Mouse (Mus musculus) erythroblast, embryonic 14.5 days (primary cell): ENCODE data around the gene Rwdd4a. TPM values are rescaled to one million over a fixed set of nuclear protein-coding genes. Genes with fewer than 3 reads are reported as not detected.

Experiments used
- H3K27me3 ChIP-seq: 2 replicates; pipeline ENCODE4 v1.6.1; 2012; ENCODE audit warnings: inconsistent platforms; ENCODE audit not compliant: control insufficient read depth
- H3K36me3 ChIP-seq: 2 replicates; pipeline ENCODE4 v1.6.1; 2012; ENCODE audit warnings: mild to moderate bottlenecking, inconsistent platforms; ENCODE audit not compliant: control insufficient read depth
- H3K4me1 ChIP-seq: 2 replicates; pipeline ENCODE4 v1.6.1; 2012; ENCODE audit warnings: inconsistent platforms; ENCODE audit not compliant: control insufficient read depth
- H3K4me3 ChIP-seq: replicated peaks from 2 replicates; pipeline ENCODE3; 2012; ENCODE audit warnings: moderate library complexity, mild to moderate bottlenecking, inconsistent platforms
- H3K9me3 ChIP-seq: 2 replicates; pipeline ENCODE4 v1.6.1; 2012; ENCODE audit warnings: low read length, inconsistent platforms, mixed read lengths; ENCODE audit not compliant: control insufficient read depth
- GATA1 ChIP-seq: IDR thresholded peaks from 2 replicates; pipeline ENCODE4 v1.6.1; 2012; ENCODE audit warnings: low read length, inconsistent platforms, mixed read lengths
- TAL1 ChIP-seq: IDR thresholded peaks from 3 replicates; pipeline ENCODE4 v1.6.1; 2012; ENCODE audit warnings: low read length, inconsistent platforms, mixed read lengths
- polyA plus RNA-seq: library from polyadenylated mRNA; stranded (reverse); fragments of >175 nt; gene quantifications from 2 replicates; pipeline ENCODE4 v1.2.3, GENCODE M21; 2012

Gene Rwdd4a
- polyA plus RNA-seq, 1 experiment: 1.1 TPM

DNA sequence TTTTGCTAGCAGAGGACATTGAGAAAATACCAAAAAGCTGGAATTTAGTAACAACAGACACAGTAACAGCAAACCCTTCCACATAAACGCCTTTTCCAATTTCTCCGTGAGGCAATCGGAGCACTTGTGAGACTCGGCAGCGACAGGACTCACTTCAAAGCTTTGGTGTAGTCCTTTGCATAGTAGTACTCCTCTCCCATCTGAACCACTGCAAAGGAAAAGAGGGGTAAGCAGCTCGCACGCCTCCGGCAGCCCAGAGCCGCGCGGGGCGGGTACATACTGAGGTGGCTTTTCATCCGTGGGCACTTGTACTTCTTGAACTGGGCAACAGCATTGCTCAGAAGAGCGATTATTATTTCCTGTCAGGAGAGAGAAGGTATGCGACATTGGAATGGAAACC, 19.9 kb upstream of the Rwdd4a start:
- Histone ChIP-seq H3K27me3 (no peaks in the 10 kb centered on the region), H3K9me3 (peaks cover 6% of the 10 kb centered on the region), H3K4me3 (no peak overlapping the region), H3K36me3 (peaks cover 81% of the 10 kb centered on the region), H3K4me1 (peaks cover 9% of the 10 kb centered on the region)
- TF ChIP-seq TAL1 (no peak), GATA1 (no peak)

GRCm38 (mm10) chr8:47528094-47528493, 5.4 kb upstream of the Rwdd4a start:
- Histone ChIP-seq H3K27me3 (no peaks in the 10 kb centered on the region), H3K36me3 (peaks cover 56% of the 10 kb centered on the region), H3K4me3 (no peak overlapping the region), H3K4me1 (peaks cover 24% of the 10 kb centered on the region), H3K9me3 (no peaks in the 10 kb centered on the region)
- TF ChIP-seq GATA1 (no peak), TAL1 (no peak)

DNA sequence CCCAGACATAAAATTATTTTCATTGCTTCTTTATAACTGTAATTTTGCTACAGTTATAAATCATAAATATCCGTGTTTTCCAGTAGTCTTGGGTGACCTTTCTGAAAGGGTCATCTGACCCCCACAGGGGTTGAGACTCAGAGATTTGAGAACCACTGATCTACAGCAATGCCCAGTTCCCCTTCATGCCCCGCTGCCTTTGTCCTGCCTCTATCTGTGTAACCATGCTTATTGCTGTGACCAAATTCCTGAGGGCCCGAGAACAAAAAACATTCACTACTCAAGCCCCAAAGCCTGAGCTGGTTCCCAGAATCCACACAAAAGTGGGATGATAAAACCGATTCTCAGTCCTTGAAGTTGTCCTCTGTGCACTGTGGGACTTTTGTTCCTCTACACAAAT, 4.9 kb downstream of the Rwdd4a start:
- no peaks in the 10 kb centered on the region for H3K9me3 ChIP-seq
- no peaks in the 10 kb centered on the region for H3K27me3 ChIP-seq
- TF ChIP-seq TAL1: no peak
- no peak for TF ChIP-seq GATA1
- H3K4me1 ChIP-seq: peaks cover 16% of the 10 kb centered on the region
- H3K36me3 ChIP-seq: peaks cover 44% of the 10 kb centered on the region
- no peak overlapping the region for H3K4me3 ChIP-seq

DNA sequence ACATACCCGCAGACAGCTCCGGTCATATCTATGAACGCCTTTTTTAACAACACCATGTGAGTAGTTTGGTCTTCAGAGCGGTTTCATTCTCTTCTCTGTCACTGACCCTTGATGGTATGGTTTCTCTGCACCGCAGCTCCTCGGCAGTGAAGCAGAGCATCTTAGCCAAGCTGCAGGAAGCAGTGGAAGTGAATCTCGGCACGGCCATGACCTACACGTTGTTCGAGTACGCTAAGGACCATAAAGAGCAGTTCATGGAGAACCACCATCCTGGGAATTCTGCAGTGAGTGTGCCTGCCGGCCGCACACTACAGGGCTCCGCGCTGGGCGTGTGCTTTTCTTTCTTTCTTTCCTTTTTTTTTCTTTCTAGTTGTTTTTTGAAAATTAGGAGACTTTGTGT, 9.3 kb downstream of the Rwdd4a start:
- H3K36me3 ChIP-seq: peaks cover 77% of the 10 kb centered on the region
- H3K4me3 ChIP-seq: no peak overlapping the region
- H3K4me1 ChIP-seq: no peaks in the 10 kb centered on the region; the same call in 1 of the 2 replicates
- H3K27me3 ChIP-seq: no peaks in the 10 kb centered on the region
- peaks cover 3% of the 10 kb centered on the region; the same call in 1 of the 2 replicates for H3K9me3 ChIP-seq
- TF ChIP-seq TAL1 (no peak), GATA1 (no peak)

GRCm38 (mm10) chr8:47544094-47544493, 10.6 kb downstream of the Rwdd4a start:
- peaks cover 3% of the 10 kb centered on the region; the same call in 1 of the 2 replicates for H3K9me3 ChIP-seq
- H3K27me3 ChIP-seq: no peaks in the 10 kb centered on the region
- no peak for TF ChIP-seq TAL1
- TF ChIP-seq GATA1: no peak
- H3K36me3 ChIP-seq: peaks cover 78% of the 10 kb centered on the region
- no peak overlapping the region for H3K4me3 ChIP-seq
- no peaks in the 10 kb centered on the region; the same call in 1 of the 2 replicates for H3K4me1 ChIP-seq

- H3K27me3 ChIP-seq: no peaks in the 10 kb centered on the region
- H3K36me3 ChIP-seq: peaks cover 85% of the 10 kb centered on the region
- H3K4me1 ChIP-seq: no peaks in the 10 kb centered on the region; the same call in 1 of the 2 replicates
- TF ChIP-seq TAL1: no peak
- TF ChIP-seq GATA1: no peak
- no peak overlapping the region for H3K4me3 ChIP-seq
- peaks cover 3% of the 10 kb centered on the region; the same call in 1 of the 2 replicates for H3K9me3 ChIP-seq
Measured at GRCm38 (mm10) chr8:47547102-47547501, 13.6 kb downstream of the Rwdd4a start.

DNA sequence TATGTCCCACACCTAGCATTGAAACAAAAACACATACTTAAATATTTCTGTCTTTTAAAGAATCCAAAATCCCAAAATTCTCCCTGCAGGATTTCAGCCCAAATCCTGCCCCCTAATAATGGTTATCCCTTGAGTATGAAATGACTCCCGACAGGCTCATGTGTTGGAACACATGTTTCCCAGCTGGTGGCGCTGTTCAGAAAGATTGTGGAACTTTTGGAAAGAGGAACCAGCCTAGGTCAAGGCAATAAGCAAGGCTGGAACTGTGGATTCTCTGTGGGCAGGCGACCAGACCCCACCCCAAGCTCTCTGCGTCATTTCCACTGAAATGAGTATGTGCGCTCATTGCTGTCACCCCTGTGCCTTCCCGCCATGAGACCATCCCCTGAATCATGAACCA, 20.1 kb downstream of the Rwdd4a start:
- Histone ChIP-seq H3K9me3 (no peaks in the 10 kb centered on the region), H3K4me1 (no peaks in the 10 kb centered on the region), H3K27me3 (no peaks in the 10 kb centered on the region), H3K36me3 (peaks cover 30% of the 10 kb centered on the region), H3K4me3 (no peak overlapping the region)
- no peak for TF ChIP-seq GATA1
- TF ChIP-seq TAL1: no peak

DNA sequence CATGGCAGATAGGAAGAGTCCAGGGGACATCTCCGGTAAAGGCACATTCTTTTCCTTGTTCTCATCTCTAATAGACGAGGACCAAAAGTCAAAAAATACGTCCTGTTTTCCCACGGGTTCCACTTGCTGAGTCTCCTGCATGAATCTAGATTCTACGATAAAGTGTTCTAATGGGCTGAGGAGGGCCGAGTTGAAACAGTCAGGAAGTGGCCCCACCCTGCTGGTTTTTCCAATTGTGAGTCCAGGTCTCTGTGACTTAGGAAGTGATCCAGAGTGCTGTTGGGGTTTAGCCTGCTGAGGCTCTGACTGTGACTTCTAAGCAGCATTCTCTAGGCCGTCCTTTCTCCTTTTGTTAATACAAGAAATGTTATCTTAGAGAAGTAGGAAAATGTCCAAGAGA, 23.0 kb downstream of the Rwdd4a start:
- no peaks in the 10 kb centered on the region for H3K27me3 ChIP-seq
- peaks cover 4% of the 10 kb centered on the region for H3K36me3 ChIP-seq
- H3K4me1 ChIP-seq: no peaks in the 10 kb centered on the region
- no peak overlapping the region for H3K4me3 ChIP-seq
- no peak for TF ChIP-seq GATA1
- no peaks in the 10 kb centered on the region for H3K9me3 ChIP-seq

DNA sequence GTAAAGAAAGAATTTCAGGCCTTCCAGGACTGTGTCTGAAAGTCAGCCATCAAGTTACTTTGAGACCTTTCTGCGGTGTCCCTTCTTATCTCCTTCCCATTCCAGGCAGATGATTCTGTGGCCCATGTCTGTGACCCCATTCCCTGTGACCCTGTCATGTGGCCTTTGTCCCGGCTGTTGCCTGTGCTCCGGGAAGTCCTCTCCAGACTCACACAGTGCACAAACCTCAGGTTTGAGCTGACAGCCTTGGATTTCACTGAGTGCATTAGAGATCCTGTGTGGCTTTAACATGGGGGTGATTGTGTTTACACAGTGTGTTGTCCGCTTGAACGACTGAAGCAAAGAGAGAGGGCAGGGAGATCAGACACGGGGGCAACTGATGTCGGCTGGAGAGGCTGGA, 24.8 kb downstream of the Rwdd4a start:
- TF ChIP-seq TAL1 (no peak), GATA1 (no peak)

DNA sequence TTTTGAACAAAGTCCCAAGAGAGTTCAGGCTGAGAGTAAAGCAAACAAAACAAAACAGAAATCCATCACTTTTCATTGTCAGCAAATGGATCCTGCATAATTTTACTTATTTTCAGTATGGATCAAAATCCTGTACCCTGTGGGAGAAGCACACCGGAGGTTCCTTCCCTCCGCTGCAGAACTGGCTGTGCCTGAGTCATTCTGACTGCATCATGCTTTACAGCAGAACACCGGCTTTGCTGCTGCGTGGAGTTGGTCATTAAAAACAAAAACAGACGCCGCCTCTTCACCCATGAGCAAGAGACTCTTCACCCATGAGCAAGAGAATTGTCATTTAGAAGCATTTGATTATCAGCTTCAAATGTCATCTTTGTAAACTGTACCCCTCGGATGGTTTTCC, 27.3 kb downstream of the Rwdd4a start:
- Histone ChIP-seq H3K27me3 (no peaks in the 10 kb centered on the region), H3K9me3 (no peaks in the 10 kb centered on the region), H3K36me3 (no peaks in the 10 kb centered on the region), H3K4me3 (no peak overlapping the region), H3K4me1 (no peaks in the 10 kb centered on the region)
- TF ChIP-seq GATA1 (no peak), TAL1 (no peak)

More for the DNA sequence above, 24.8 kb downstream of the Rwdd4a start:
- Histone ChIP-seq H3K4me3 (no peak overlapping the region), H3K27me3 (no peaks in the 10 kb centered on the region), H3K4me1 (no peaks in the 10 kb centered on the region), H3K9me3 (no peaks in the 10 kb centered on the region), H3K36me3 (peaks cover 1% of the 10 kb centered on the region)
